Mouse (Mus musculus): ENCODE data around the gene Ksr2. TPM values are rescaled to one million over a fixed set of nuclear protein-coding genes. Genes with fewer than 3 reads are reported as not detected.

Ksr2 gene
- total RNA-seq, 2 experiments from 2014 or later = 31.3 to 32.5 TPM

GRCm38 (mm10) chr5:117509511-117510375, 95.9 kb downstream of the Ksr2 start:
- intact Hi-C loops (cut with DNase I) = loop anchor here (5.0 to 10.0 kb wide), 2 partner anchors 95 to 438 kb away; no protein-coding TSS in a partner anchor
- DNase-seq (ENCODE audit: extremely low spot score in 1 of 2, low spot score in 2 of 2) = no peak

- DNase-seq (ENCODE audit: extremely low spot score in 1 of 2, low spot score in 2 of 2) = no peak
- intact Hi-C loops (cut with DNase I) = loop anchor here (10.0 kb wide), 1 partner anchor 94 kb away; no protein-coding TSS in a partner anchor
These were observed 97.1 kb downstream of the Ksr2 start for GRCm38 (mm10) chr5:117510864-117511263.

GRCm38 (mm10) chr5:117515396-117515795, 101.6 kb downstream of the Ksr2 start:
- intact Hi-C loops (cut with DNase I) = loop anchor here (2.0 to 10.0 kb wide), 2 partner anchors 89 to 321 kb away; no protein-coding TSS in a partner anchor
- DNase-seq (ENCODE audit: extremely low spot score in 1 of 2, low spot score in 2 of 2) = no peak

- no peak for DNase-seq (ENCODE audit: extremely low spot score in 1 of 2, low spot score in 2 of 2)
- intact Hi-C loops (cut with DNase I) = loop anchor here (2.0 to 10.0 kb wide), 2 partner anchors 89 to 321 kb away; no protein-coding TSS in a partner anchor
These were observed 102.1 kb downstream of the Ksr2 start for GRCm38 (mm10) chr5:117515861-117516260.

- intact Hi-C loops (cut with DNase I) = loop anchor here (10.0 kb wide), 1 partner anchor 88 kb away; no protein-coding TSS in a partner anchor
- DNase-seq (ENCODE audit: extremely low spot score in 1 of 2, low spot score in 2 of 2) = peak in 1 of 2 experiments; percentile 64
These were observed 102.8 kb downstream of the Ksr2 start for GRCm38 (mm10) chr5:117516597-117516996.

GRCm38 (mm10) chr5:117519858-117520495, 106.2 kb downstream of the Ksr2 start:
- no peak for DNase-seq (ENCODE audit: extremely low spot score in 1 of 2, low spot score in 2 of 2)
- intact Hi-C loops (cut with DNase I) = loop anchor here (10.0 kb wide), 1 partner anchor 85 kb away; no protein-coding TSS in a partner anchor

GRCm38 (mm10) chr5:117521156-117521555, 107.4 kb downstream of the Ksr2 start:
- no peak for DNase-seq (ENCODE audit: extremely low spot score in 1 of 2, low spot score in 2 of 2)
- intact Hi-C loops (cut with DNase I) = no loop called here

- intact Hi-C loops (cut with DNase I) = no loop called here
- DNase-seq (ENCODE audit: extremely low spot score in 1 of 2, low spot score in 2 of 2) = no peak
These were observed 107.9 kb downstream of the Ksr2 start for GRCm38 (mm10) chr5:117521701-117522100.

GRCm38 (mm10) chr5:117522471-117522870, 108.7 kb downstream of the Ksr2 start:
- intact Hi-C loops (cut with DNase I) = no loop called here
- DNase-seq (ENCODE audit: extremely low spot score in 1 of 2, low spot score in 2 of 2) = no peak

- intact Hi-C loops (cut with DNase I) = no loop called here
These were observed 109.2 kb downstream of the Ksr2 start for GRCm38 (mm10) chr5:117523010-117523409.

GRCm38 (mm10) chr5:117530991-117531390, 117.2 kb downstream of the Ksr2 start:
- no peak for DNase-seq (ENCODE audit: extremely low spot score in 1 of 2, low spot score in 2 of 2)
- intact Hi-C loops (cut with DNase I) = no loop called here

More at GRCm38 (mm10) chr5:117523010-117523409, 109.2 kb downstream of the Ksr2 start:
- peak in 1 of 2 experiments; percentile 20 for DNase-seq (ENCODE audit: extremely low spot score in 1 of 2, low spot score in 2 of 2)

- intact Hi-C loops (cut with DNase I) = no loop called here
- no peak for DNase-seq (ENCODE audit: extremely low spot score in 1 of 2, low spot score in 2 of 2)
These were observed 125.4 kb downstream of the Ksr2 start for GRCm38 (mm10) chr5:117539221-117539620.

- intact Hi-C loops (cut with DNase I) = no loop called here
- no peak for DNase-seq (ENCODE audit: extremely low spot score in 1 of 2, low spot score in 2 of 2)
These were observed 127.9 kb downstream of the Ksr2 start for GRCm38 (mm10) chr5:117541654-117542053.

GRCm38 (mm10) chr5:117546694-117547268, 133.0 kb downstream of the Ksr2 start:
- intact Hi-C loops (cut with DNase I) = no loop called here
- no peak for DNase-seq (ENCODE audit: extremely low spot score in 1 of 2, low spot score in 2 of 2)

- no peak for DNase-seq (ENCODE audit: extremely low spot score in 1 of 2, low spot score in 2 of 2)
- intact Hi-C loops (cut with DNase I) = no loop called here
These were observed 137.2 kb downstream of the Ksr2 start for GRCm38 (mm10) chr5:117550992-117551391.

GRCm38 (mm10) chr5:117552096-117552495, 138.3 kb downstream of the Ksr2 start:
- intact Hi-C loops (cut with DNase I) = no loop called here

GRCm38 (mm10) chr5:117554505-117554904, 140.7 kb downstream of the Ksr2 start:
- DNase-seq (ENCODE audit: extremely low spot score in 1 of 2, low spot score in 2 of 2) = no peak
- intact Hi-C loops (cut with DNase I) = no loop called here

More at GRCm38 (mm10) chr5:117552096-117552495, 138.3 kb downstream of the Ksr2 start:
- DNase-seq (ENCODE audit: extremely low spot score in 1 of 2, low spot score in 2 of 2) = no peak

GRCm38 (mm10) chr5:117556570-117556969, 142.8 kb downstream of the Ksr2 start:
- peak in 1 of 2 experiments; percentile 23 for DNase-seq (ENCODE audit: extremely low spot score in 1 of 2, low spot score in 2 of 2)
- intact Hi-C loops (cut with DNase I) = no loop called here

GRCm38 (mm10) chr5:117561080-117561479, 147.3 kb downstream of the Ksr2 start:
- intact Hi-C loops (cut with DNase I) = no loop called here
- no peak for DNase-seq (ENCODE audit: extremely low spot score in 1 of 2, low spot score in 2 of 2)
